Mouse (Mus musculus) limb, embryonic 12.5 days (tissue): Measurements from ENCODE around the gene Mia2. TPM values are rescaled to one million over a fixed set of nuclear protein-coding genes. Genes with fewer than 3 reads are reported as not detected.

Experiments
- ATAC-seq: fragments of 200-750 bp; cut with Nextera tagmentation; 2 replicates; pipeline ENCODE4 v1.8.0; 2017; ENCODE audit warnings: low read depth, moderate TSS enrichment; ENCODE audit not compliant: insufficient number of reproducible peaks, insufficient read depth, low FRiP score, low TSS enrichment
- H3K27ac ChIP-seq: fragments of 300-500 bp; sonication (generic); 2 replicates; pipeline ENCODE4 v1.5.1; 2016; ENCODE audit warnings: mild to moderate bottlenecking, moderate library complexity
- H3K27me3 ChIP-seq: fragments of 300-500 bp; sonication (generic); 2 replicates; pipeline ENCODE4 v1.6.1; 2016; ENCODE audit warnings: mild to moderate bottlenecking, moderate library complexity
- H3K36me3 ChIP-seq: fragments of 300-500 bp; sonication (generic); 2 replicates; pipeline ENCODE4 v1.6.1; 2016; ENCODE audit warnings: mild to moderate bottlenecking, moderate library complexity
- H3K4me1 ChIP-seq: fragments of 300-500 bp; sonication (generic); replicated peaks from 2 replicates; pipeline ENCODE4 v1.6.1; 2016
- H3K4me2 ChIP-seq: fragments of 300-500 bp; sonication (generic); 2 replicates; pipeline ENCODE4 v1.6.1; 2016; ENCODE audit warnings: mild to moderate bottlenecking, moderate library complexity
- H3K4me3 ChIP-seq: fragments of 300-500 bp; sonication (generic); replicated peaks from 2 replicates; pipeline ENCODE4 v1.5.1; 2016; ENCODE audit warnings: mild to moderate bottlenecking
- H3K9ac ChIP-seq: fragments of 300-500 bp; sonication (generic); replicated peaks from 2 replicates; pipeline ENCODE4 v1.6.1; 2016; ENCODE audit warnings: mild to moderate bottlenecking, moderate library complexity
- H3K9me3 ChIP-seq: fragments of 300-500 bp; sonication (generic); 2 replicates; pipeline ENCODE4 v1.6.1; 2016; ENCODE audit warnings: mild to moderate bottlenecking, moderate library complexity
- WGBS: fragments of 180-500 bp; shearing (Covaris S2); methylation state at CpG from one replicate; pipeline ENCODE4 v1.1.7; 2016; 5-methylcytosine and 5-hydroxymethylcytosine counted together
- polyA plus RNA-seq: library from polyadenylated mRNA; unstranded; fragments of >200 nt; fragmentation: Nextera tagmentation; extraction: Ambion mirVana; gene quantifications from 2 replicates; pipeline ENCODE4 v1.2.1, GENCODE M21; 2016

Mia2 gene
- polyA plus RNA-seq, 1 experiment from 2014 or later: 65.0 TPM

GRCm38 (mm10) chr12:59105914-59106313, 10.3 kb downstream of the Mia2 start:
- Histone ChIP-seq H3K9me3 (no peaks in the 10 kb centered on the region), H3K9ac (no peak overlapping the region), H3K27ac (no peak overlapping the region), H3K27me3 (no peaks in the 10 kb centered on the region), H3K4me2 (no peak overlapping the region), H3K4me3 (no peak overlapping the region), H3K4me1 (no peaks in the 10 kb centered on the region), H3K36me3 (no peaks in the 10 kb centered on the region)
- ATAC-seq: no peak
- 87% methylated on average over 6 of the region's 6 CpGs for WGBS

- no peak overlapping the region for H3K4me3 ChIP-seq
- WGBS: 83% methylated on average over 5 of the region's 5 CpGs
Observed at GRCm38 (mm10) chr12:59106491-59106890, 10.9 kb downstream of the Mia2 start.

GRCm38 (mm10) chr12:59107926-59108325, 12.3 kb downstream of the Mia2 start:
- no peak overlapping the region for H3K4me2 ChIP-seq
- no peak overlapping the region for H3K27ac ChIP-seq
- H3K4me1 ChIP-seq: no peaks in the 10 kb centered on the region
- H3K9ac ChIP-seq: no peak overlapping the region
- no peak overlapping the region for H3K4me3 ChIP-seq
- H3K27me3 ChIP-seq: no peaks in the 10 kb centered on the region
- no peak for ATAC-seq
- no peaks in the 10 kb centered on the region for H3K36me3 ChIP-seq
- 89% methylated on average over 4 of the region's 4 CpGs for WGBS
- no peaks in the 10 kb centered on the region for H3K9me3 ChIP-seq

More at GRCm38 (mm10) chr12:59106491-59106890, 10.9 kb downstream of the Mia2 start:
- H3K9ac ChIP-seq: no peak overlapping the region
- H3K4me2 ChIP-seq: no peak overlapping the region
- H3K27ac ChIP-seq: no peak overlapping the region
- H3K36me3 ChIP-seq: no peaks in the 10 kb centered on the region
- no peaks in the 10 kb centered on the region for H3K27me3 ChIP-seq
- no peaks in the 10 kb centered on the region for H3K4me1 ChIP-seq
- ATAC-seq: no peak
- no peaks in the 10 kb centered on the region for H3K9me3 ChIP-seq

- Histone ChIP-seq H3K4me2 (no peak overlapping the region), H3K27ac (no peak overlapping the region), H3K4me1 (no peaks in the 10 kb centered on the region), H3K36me3 (no peaks in the 10 kb centered on the region), H3K9me3 (no peaks in the 10 kb centered on the region), H3K4me3 (no peak overlapping the region), H3K27me3 (no peaks in the 10 kb centered on the region), H3K9ac (no peak overlapping the region)
- no peak for ATAC-seq
- WGBS: 84% methylated on average over 3 of the region's 3 CpGs
Observed at GRCm38 (mm10) chr12:59117184-59117583, 21.6 kb downstream of the Mia2 start.

- H3K27me3 ChIP-seq: no peaks in the 10 kb centered on the region
- 84% methylated on average over 2 of the region's 2 CpGs for WGBS
- peaks cover 7% of the 10 kb centered on the region for H3K4me1 ChIP-seq
- no peak overlapping the region for H3K4me3 ChIP-seq
- ATAC-seq: no peak
- H3K27ac ChIP-seq: no peak overlapping the region
- H3K9me3 ChIP-seq: no peaks in the 10 kb centered on the region
- no peak overlapping the region for H3K4me2 ChIP-seq
- no peaks in the 10 kb centered on the region for H3K36me3 ChIP-seq
- no peak overlapping the region for H3K9ac ChIP-seq
Observed at GRCm38 (mm10) chr12:59125426-59125825, 29.8 kb downstream of the Mia2 start.

GRCm38 (mm10) chr12:59128501-59128900, 32.9 kb downstream of the Mia2 start:
- ATAC-seq: no peak
- no peaks in the 10 kb centered on the region for H3K9me3 ChIP-seq
- H3K27me3 ChIP-seq: no peaks in the 10 kb centered on the region
- no peak overlapping the region for H3K4me2 ChIP-seq
- H3K27ac ChIP-seq: no peak overlapping the region
- 81% methylated on average over 10 of the region's 10 CpGs for WGBS
- no peak overlapping the region for H3K9ac ChIP-seq
- no peak overlapping the region for H3K4me3 ChIP-seq
- H3K36me3 ChIP-seq: no peaks in the 10 kb centered on the region
- peaks cover 19% of the 10 kb centered on the region for H3K4me1 ChIP-seq

GRCm38 (mm10) chr12:59129038-59129437, 33.4 kb downstream of the Mia2 start:
- no peak overlapping the region for H3K4me3 ChIP-seq
- 44% methylated on average over 7 of the region's 7 CpGs for WGBS
- no peak overlapping the region for H3K9ac ChIP-seq
- no peak for ATAC-seq
- H3K4me1 ChIP-seq: peaks cover 19% of the 10 kb centered on the region
- H3K9me3 ChIP-seq: no peaks in the 10 kb centered on the region
- H3K4me2 ChIP-seq: peak overlapping the region; percentile 75
- H3K27me3 ChIP-seq: no peaks in the 10 kb centered on the region
- H3K27ac ChIP-seq: no peak overlapping the region
- H3K36me3 ChIP-seq: no peaks in the 10 kb centered on the region

GRCm38 (mm10) chr12:59129592-59129991, 34.0 kb downstream of the Mia2 start:
- H3K27ac ChIP-seq: 0 out of 2 replicates have a peak overlapping the region, but pooled peaks have one; percentile 54
- H3K4me1 ChIP-seq: peaks cover 19% of the 10 kb centered on the region
- H3K9me3 ChIP-seq: no peaks in the 10 kb centered on the region
- peak; percentile 36; the same call in 1 of the 2 replicates for ATAC-seq
- WGBS: 11% methylated on average over 6 of the region's 6 CpGs
- peak overlapping the region; percentile 38; the same call in 1 of the 2 replicates for H3K9ac ChIP-seq
- peak overlapping the region; percentile 86 for H3K4me3 ChIP-seq
- no peaks in the 10 kb centered on the region for H3K36me3 ChIP-seq
- H3K4me2 ChIP-seq: peak overlapping the region; percentile 75
- no peaks in the 10 kb centered on the region for H3K27me3 ChIP-seq

GRCm38 (mm10) chr12:59130249-59130648, 34.6 kb downstream of the Mia2 start:
- peak overlapping the region; percentile 96 for H3K27ac ChIP-seq

GRCm38 (mm10) chr12:59130651-59131577, 35.3 kb downstream of the Mia2 start:
- Histone ChIP-seq H3K27me3 (no peaks in the 10 kb centered on the region), H3K36me3 (peaks cover under 1% of the 10 kb centered on the region; the same call in 1 of the 2 replicates), H3K4me2 (peak overlapping the region; percentile 75), H3K27ac (peak overlapping the region; percentile 96), H3K9ac (peak overlapping the region; percentile 93), H3K9me3 (no peaks in the 10 kb centered on the region), H3K4me3 (peak overlapping the region; percentile 86), H3K4me1 (peaks cover 19% of the 10 kb centered on the region)
- under 1% methylated on average over 100 of the region's 100 CpGs for WGBS
- peak; percentile 94 for ATAC-seq

More at GRCm38 (mm10) chr12:59130249-59130648, 34.6 kb downstream of the Mia2 start:
- H3K27me3 ChIP-seq: no peaks in the 10 kb centered on the region
- peaks cover 19% of the 10 kb centered on the region for H3K4me1 ChIP-seq
- H3K4me3 ChIP-seq: peak overlapping the region; percentile 86
- no peak for ATAC-seq
- peak overlapping the region; percentile 93 for H3K9ac ChIP-seq
- no peaks in the 10 kb centered on the region for H3K36me3 ChIP-seq
- H3K4me2 ChIP-seq: peak overlapping the region; percentile 75
- H3K9me3 ChIP-seq: no peaks in the 10 kb centered on the region
- 15% methylated on average over 3 of the region's 3 CpGs for WGBS

GRCm38 (mm10) chr12:59131578-59131946, 36.0 kb downstream of the Mia2 start:
- Histone ChIP-seq H3K27ac (peak overlapping the region; percentile 96), H3K27me3 (no peaks in the 10 kb centered on the region), H3K4me2 (peak overlapping the region; percentile 75), H3K9ac (peak overlapping the region; percentile 93), H3K4me3 (peak overlapping the region; percentile 86), H3K4me1 (peaks cover 19% of the 10 kb centered on the region), H3K9me3 (no peaks in the 10 kb centered on the region), H3K36me3 (peaks cover 7% of the 10 kb centered on the region; the same call in 1 of the 2 replicates)
- WGBS: 0% methylated on average over 23 of the region's 30 CpGs
- ATAC-seq: peak; percentile 57
